Mouse (Mus musculus): ENCODE measurements around the gene Ell.

Ell gene

GRCm38 (mm10) chr8:70535701-70536100 lies 3.6 kb upstream of the Ell start:
- 91% methylated on average over 2 of the region's 2 CpGs for WGBS

GRCm38 (mm10) chr8:70538024-70538579 lies 1.2 kb upstream of the Ell start:
- WGBS = 13% methylated on average over 24 of the region's 24 CpGs

GRCm38 (mm10) chr8:70538633-70539076 lies 602 bp upstream of the Ell start:
- 1% methylated on average over 32 of the region's 32 CpGs for WGBS

GRCm38 (mm10) chr8:70540013-70540506 lies 803 bp downstream of the Ell start:
- 5% methylated on average over 4 of the region's 4 CpGs for WGBS

GRCm38 (mm10) chr8:70540507-70541071 lies 1.3 kb downstream of the Ell start:
- WGBS = 22% methylated on average over 7 of the region's 7 CpGs

GRCm38 (mm10) chr8:70541081-70541480 lies 1.8 kb downstream of the Ell start:
- WGBS = 56% methylated on average over 5 of the region's 5 CpGs

- WGBS = 67% methylated on average over 6 of the region's 6 CpGs
These were observed 5.0 kb downstream of the Ell start for GRCm38 (mm10) chr8:70544200-70544687.

- 84% methylated on average over 4 of the region's 4 CpGs for WGBS
These were observed 7.2 kb downstream of the Ell start for GRCm38 (mm10) chr8:70546412-70546811.

- WGBS = 95% methylated on average over 6 of the region's 6 CpGs
These were observed 8.5 kb downstream of the Ell start for GRCm38 (mm10) chr8:70547762-70548161.

- 92% methylated on average over 10 of the region's 10 CpGs for WGBS
These were observed 10.3 kb downstream of the Ell start for GRCm38 (mm10) chr8:70549412-70550184.

- 38% methylated on average over 3 of the region's 3 CpGs for WGBS
These were observed 12.4 kb downstream of the Ell start for GRCm38 (mm10) chr8:70551558-70552161.

- 17% methylated on average over 1 of the region's 1 CpGs for WGBS
These were observed 13.6 kb downstream of the Ell start for GRCm38 (mm10) chr8:70552836-70553235.

GRCm38 (mm10) chr8:70555079-70555747 lies 16.0 kb downstream of the Ell start:
- 94% methylated on average over 4 of the region's 4 CpGs for WGBS

GRCm38 (mm10) chr8:70558334-70558733 lies 19.1 kb downstream of the Ell start:
- WGBS = 53% methylated on average over 4 of the region's 4 CpGs

- 66% methylated on average over 3 of the region's 3 CpGs for WGBS
These were observed 19.7 kb downstream of the Ell start for GRCm38 (mm10) chr8:70558983-70559382.

- 56% methylated on average over 2 of the region's 2 CpGs for WGBS
These were observed 20.8 kb downstream of the Ell start for GRCm38 (mm10) chr8:70560096-70560495.

- WGBS = 54% methylated on average over 3 of the region's 3 CpGs
These were observed 21.3 kb downstream of the Ell start for GRCm38 (mm10) chr8:70560564-70560963.

GRCm38 (mm10) chr8:70561357-70561756 lies 22.1 kb downstream of the Ell start:
- WGBS = 48% methylated on average over 4 of the region's 4 CpGs

GRCm38 (mm10) chr8:70561809-70562535 lies 22.7 kb downstream of the Ell start:
- WGBS = 72% methylated on average over 7 of the region's 7 CpGs

- 83% methylated on average over 3 of the region's 3 CpGs for WGBS
These were observed 23.5 kb downstream of the Ell start for GRCm38 (mm10) chr8:70562802-70563201.
